Mouse (Mus musculus) lung, embryonic 15.5 days (tissue): ENCODE results near the gene Vipas39. TPM values are rescaled to one million over a fixed set of nuclear protein-coding genes. Genes with fewer than 3 reads are reported as not detected.

Experiments
- microRNA-seq: library from miRNA; unstranded; fragments of <30 nt; microRNA quantifications from one replicate; pipeline ENCODE4, GENCODE M21; 2016
- polyA plus RNA-seq: library from polyadenylated mRNA; unstranded; fragments of >200 nt; fragmentation: Nextera tagmentation; extraction: Ambion mirVana; gene quantifications from 2 replicates; pipeline ENCODE4 v1.2.1, GENCODE M21; 2015

Gene Vipas39
- polyA plus RNA-seq, 1 experiment from 2014 or later = 40.7 TPM

Small RNA genes lying within 50 kb of the gene (microRNA-seq; reads per million reads assigned to microRNA genes)
- not detected for gene Gm47293

Other genes starting within 250 kb of the Vipas39 start
- 0.06 and 0.07 TPM in 2 replicates for gene Tmem63c, start 244.9 kb downstream of the Vipas39 start, polyA plus RNA-seq
- gene Ngb, start 163.7 kb downstream of the Vipas39 start, polyA plus RNA-seq = 6.4 and 7.1 TPM in 2 replicates
- gene Gstz1, start 119.1 kb downstream of the Vipas39 start, polyA plus RNA-seq = 33.3 and 34.4 TPM in 2 replicates
- gene Pomt2, start 118.3 kb downstream of the Vipas39 start, polyA plus RNA-seq = 16.4 and 16.8 TPM in 2 replicates
- 1.3 and 1.9 TPM in 2 replicates for gene Samd15, start 66.5 kb downstream of the Vipas39 start, polyA plus RNA-seq
- 2.2 and 2.6 TPM in 2 replicates for gene Tmed8, start 65.8 kb downstream of the Vipas39 start, polyA plus RNA-seq
- 0.26 and 0.39 TPM in 2 replicates for gene Noxred1, start 27.5 kb downstream of the Vipas39 start, polyA plus RNA-seq
- gene Ahsa1, start 223 bp upstream of the Vipas39 start, polyA plus RNA-seq = 219 and 232 TPM in 2 replicates
- gene Ism2, start 33.4 kb upstream of the Vipas39 start, polyA plus RNA-seq = 0.84 and 1.0 TPM in 2 replicates
- gene Sptlc2, start 122.1 kb upstream of the Vipas39 start, polyA plus RNA-seq = 95.8 and 105 TPM in 2 replicates
- gene Slirp, start 177.6 kb upstream of the Vipas39 start, polyA plus RNA-seq = 285 and 321 TPM in 2 replicates
- 47.5 and 48.0 TPM in 2 replicates for gene Alkbh1, start 177.8 kb upstream of the Vipas39 start, polyA plus RNA-seq
- 116 and 118 TPM in 2 replicates for gene Snw1, start 206.0 kb upstream of the Vipas39 start, polyA plus RNA-seq
- gene Gm5788, start 228.5 kb upstream of the Vipas39 start, polyA plus RNA-seq = not detected in 2 replicates
- not detected in 2 replicates for gene Gm8300, start 248.1 kb upstream of the Vipas39 start, polyA plus RNA-seq